Mouse (Mus musculus) MEL (cell line): ENCODE measurements around the gene Ninl. TPM values are rescaled to one million over a fixed set of nuclear protein-coding genes. Genes with fewer than 3 reads are reported as not detected.

Experiments
- DNase-seq: peaks from one replicate; pipeline ENCODE4 v3.0.0; 2011; ENCODE audit warnings: low read depth, low spot score
- H3K27ac ChIP-seq: 2 replicates; pipeline ENCODE4 v1.5.1; 2012; ENCODE audit warnings: low read depth, mild to moderate bottlenecking, control low read depth, low read length, moderate library complexity; ENCODE audit not compliant: control insufficient read depth
- H3K27me3 ChIP-seq, 2 experiments: fragments of 150-350 bp in 1 of 2; sonication (generic) in 1 of 2; 2 replicates each; pipeline ENCODE4 v1.6.1; 2012; ENCODE audit warnings: low read length in 2 of 2, mild to moderate bottlenecking in 2 of 2, improper control_type of control experiment in 1 of 2, moderate library complexity in 1 of 2; ENCODE audit not compliant: insufficient read depth in 2 of 2, control insufficient read depth in 1 of 2
- H3K36me3 ChIP-seq, 2 experiments: 2 replicates each; pipeline ENCODE4 v1.6.1; 2012 to 2014; ENCODE audit warnings: low read length in 2 of 2, improper control_type of control experiment in 1 of 2, inconsistent platforms in 1 of 2, mild to moderate bottlenecking in 1 of 2; ENCODE audit not compliant: insufficient read depth in 2 of 2, control insufficient read depth in 1 of 2
- H3K4me1 ChIP-seq, 2 experiments: fragments of 150-350 bp in 1 of 2; sonication (generic) in 1 of 2; 2 replicates each; pipeline ENCODE4 v1.6.1; 2012; ENCODE audit warnings: low read length in 2 of 2, improper control_type of control experiment in 1 of 2, mild to moderate bottlenecking in 1 of 2; ENCODE audit not compliant: insufficient read depth in 2 of 2, control insufficient read depth in 1 of 2
- H3K4me3 ChIP-seq, 2 experiments: fragments of 150-350 bp in 1 of 2; sonication (generic) in 1 of 2; 2 replicates each; pipeline ENCODE4 v1.5.1; 2012; ENCODE audit warnings: low read depth in 2 of 2, low read length in 2 of 2, mild to moderate bottlenecking in 2 of 2, moderate library complexity in 2 of 2, control low read depth in 1 of 2, improper control_type of control experiment in 1 of 2; ENCODE audit not compliant: control insufficient read depth in 1 of 2, insufficient read depth in 1 of 2
- H3K79me2 ChIP-seq: 2 replicates; pipeline ENCODE4 v1.6.1; 2012; ENCODE audit warnings: mild to moderate bottlenecking, low read length, moderate library complexity; ENCODE audit not compliant: control insufficient read depth, poor library complexity, insufficient read depth
- H3K9ac ChIP-seq: 2 replicates; pipeline ENCODE4 v1.6.1; 2012; ENCODE audit warnings: low read depth, mild to moderate bottlenecking, control low read depth, low read length, moderate library complexity; ENCODE audit not compliant: control insufficient read depth, poor library complexity, severe bottlenecking
- H3K9me3 ChIP-seq: fragments of 150-350 bp; sonication (generic); replicated peaks from 2 replicates; pipeline ENCODE4 v1.6.1; 2012; ENCODE audit warnings: mild to moderate bottlenecking, low read length, improper control_type of control experiment, moderate library complexity; ENCODE audit not compliant: insufficient read depth
- BHLHE40 ChIP-seq: IDR thresholded peaks from 2 replicates; pipeline ENCODE4 v1.6.1; 2012; ENCODE audit warnings: low read depth, mild to moderate bottlenecking, inconsistent platforms, low read length, improper control_type of control experiment, borderline replicate concordance
- CHD1 ChIP-seq: IDR thresholded peaks from 2 replicates; pipeline ENCODE4 v1.6.1; 2012; ENCODE audit warnings: low read depth, mild to moderate bottlenecking, inconsistent platforms, low read length, improper control_type of control experiment
- ELF1 ChIP-seq: IDR thresholded peaks from 2 replicates; pipeline ENCODE4 v1.6.1; 2014; ENCODE audit warnings: low read depth, mild to moderate bottlenecking, inconsistent platforms, low read length, improper control_type of control experiment, moderate library complexity
- EP300 ChIP-seq, 2 experiments: IDR thresholded peaks; 2 replicates each; pipeline ENCODE4 v1.6.1; 2011; ENCODE audit warnings: improper control_type of control experiment in 2 of 2, low read length in 2 of 2, low read depth in 1 of 2, mild to moderate bottlenecking in 1 of 2
- GABPA ChIP-seq: IDR thresholded peaks from 2 replicates; pipeline ENCODE4 v1.6.1; 2012; ENCODE audit warnings: low read depth, mild to moderate bottlenecking, inconsistent platforms, low read length, improper control_type of control experiment, moderate library complexity
- GATA1 ChIP-seq: IDR thresholded peaks from 2 replicates; pipeline ENCODE4 v1.6.1; 2011; ENCODE audit warnings: low read depth, low read length, improper control_type of control experiment
- HCFC1 ChIP-seq: IDR thresholded peaks from 2 replicates; pipeline ENCODE4 v1.6.1; 2012; ENCODE audit warnings: low read depth, mild to moderate bottlenecking, inconsistent platforms, low read length, improper control_type of control experiment, moderate library complexity
- MEF2A ChIP-seq: IDR thresholded peaks from 2 replicates; pipeline ENCODE4 v1.6.1; 2014; ENCODE audit warnings: low read depth, mild to moderate bottlenecking, inconsistent platforms, low read length, improper control_type of control experiment; ENCODE audit not compliant: poor library complexity, insufficient replicate concordance, severe bottlenecking; ENCODE audit errors: extremely low read depth
- POLR2AphosphoS2 ChIP-seq: IDR thresholded peaks from 2 replicates; pipeline ENCODE4 v1.6.1; 2011; ENCODE audit warnings: low read length, improper control_type of control experiment
- RCOR1 ChIP-seq: IDR thresholded peaks from 2 replicates; pipeline ENCODE4 v1.6.1; 2012; ENCODE audit warnings: low read depth, mild to moderate bottlenecking, inconsistent platforms, low read length, improper control_type of control experiment
- SMC3 ChIP-seq: IDR thresholded peaks from 2 replicates; pipeline ENCODE4 v1.6.1; 2011; ENCODE audit warnings: low read depth, low read length, improper control_type of control experiment
- TBP ChIP-seq: IDR thresholded peaks from 2 replicates; pipeline ENCODE4 v1.8.0; 2011; ENCODE audit warnings: low read depth, low read length, improper control_type of control experiment
- USF1 ChIP-seq: IDR thresholded peaks from 2 replicates; pipeline ENCODE4 v1.6.1; 2014; ENCODE audit warnings: low read depth, mild to moderate bottlenecking, inconsistent platforms, low read length, improper control_type of control experiment, moderate library complexity
- USF2 ChIP-seq, 2 experiments: IDR thresholded peaks; 2 replicates each; pipeline ENCODE4 v1.6.1; 2011 to 2012; ENCODE audit warnings: improper control_type of control experiment in 2 of 2, low read length in 2 of 2, borderline replicate concordance in 1 of 2, inconsistent platforms in 1 of 2, low read depth in 1 of 2, mild to moderate bottlenecking in 1 of 2; ENCODE audit not compliant: insufficient read depth in 1 of 2
- ZC3H11A ChIP-seq: IDR thresholded peaks from 2 replicates; pipeline ENCODE4 v1.6.1; 2012; ENCODE audit warnings: low read depth, mild to moderate bottlenecking, inconsistent platforms, low read length, improper control_type of control experiment
- polyA plus RNA-seq, 2 experiments: library from polyadenylated mRNA; stranded (reverse) in 1 of 2; unstranded in 1 of 2; fragments of >175 nt in 1 of 2; fragments of >200 nt in 1 of 2; gene quantifications; 2 replicates each; pipeline versions ENCODE4 v1.2.1 to v1.2.4; 2012; ENCODE audit warnings: low replicate concordance in 2 of 2, low read depth in 1 of 2; ENCODE audit not compliant: insufficient read length in 2 of 2, insufficient read depth in 1 of 2, missing spikeins in 1 of 2
- total RNA-seq: library from RNA; depleted of rRNA; stranded (reverse); fragments of 300-350 nt; gene quantifications from 2 replicates; pipeline ENCODE4 v1.2.3, GENCODE M21; 2012

Ninl gene
- total and polyA plus RNA-seq, 3 experiments: 9.8 to 16.8 TPM; not detected in 1

- no peak overlapping the region for H3K9ac ChIP-seq
- no peak overlapping the region for H3K27ac ChIP-seq
- TF ChIP-seq RCOR1: peak; percentile 63; the same call in 1 of the 2 replicates
- TF ChIP-seq EP300 (IDR thresholded peaks at IDR 0.05; ENCODE audit: low read depth in 1 of 2, low read length in 2 of 2): peak in 1 of 2 experiments; percentile 20; a peak in 1 of 4 replicates
- no peak for TF ChIP-seq POLR2AphosphoS2
- no peak for TF ChIP-seq HCFC1
- peaks cover 0 to 4% of the 10 kb centered on the region in 2 experiments; a peak in 3 of 4 replicates for H3K4me1 ChIP-seq
- DNase-seq: no peak
- peaks cover 5% of the 10 kb centered on the region for H3K79me2 ChIP-seq
- no peaks in the 10 kb centered on the region for H3K27me3 ChIP-seq
- no peak overlapping the region for H3K4me3 ChIP-seq
- H3K36me3 ChIP-seq: peaks cover 9 to 10% of the 10 kb centered on the region in 2 experiments
- no peaks in the 10 kb centered on the region for H3K9me3 ChIP-seq
Observed at GRCm38 (mm10) chr2:150915786-150916185, 123.4 kb downstream of the Ninl start.

- Histone ChIP-seq H3K4me3 (no peak overlapping the region), H3K27me3 (no peaks in the 10 kb centered on the region), H3K79me2 (peaks cover 8% of the 10 kb centered on the region), H3K4me1 (peaks cover 2 to 4% of the 10 kb centered on the region in 2 experiments; a peak in 3 of 4 replicates), H3K27ac (no peak overlapping the region)
- TF ChIP-seq MEF2A (no peak), TBP (no peak), GATA1 (no peak), USF2 (IDR thresholded peaks at IDR 0.05; ENCODE audit: borderline replicate concordance in 1 of 2, insufficient read depth in 1 of 2, low read depth in 1 of 2, low read length in 2 of 2) (no peak), SMC3 (no peak), USF1 (no peak), GABPA (no peak), CHD1 (no peak), ZC3H11A (no peak), BHLHE40 (no peak), ELF1 (no peak)
- TF ChIP-seq, all 39 proteins: peak for 0
- Histone ChIP-seq H3K36me3 (peaks cover 9 to 10% of the 10 kb centered on the region in 2 experiments), H3K9me3 (no peaks in the 10 kb centered on the region), H3K9ac (no peak overlapping the region)
- DNase-seq: no peak
Observed at GRCm38 (mm10) chr2:150914781-150915515, 124.2 kb downstream of the Ninl start.
